Mouse (Mus musculus) MEL (cell line): Measurements from ENCODE around the gene Il3. TPM values are rescaled to one million over a fixed set of nuclear protein-coding genes. Genes with fewer than 3 reads are reported as not detected.

Experiments used
- DNase-seq: peaks from one replicate; pipeline ENCODE4 v3.0.0; 2011; ENCODE audit warnings: low read depth, low spot score
- H3K27ac ChIP-seq: 2 replicates; pipeline ENCODE4 v1.5.1; 2012; ENCODE audit warnings: low read depth, mild to moderate bottlenecking, control low read depth, low read length, moderate library complexity; ENCODE audit not compliant: control insufficient read depth
- H3K27me3 ChIP-seq, 2 experiments: fragments of 150-350 bp in 1 of 2; sonication (generic) in 1 of 2; 2 replicates each; pipeline ENCODE4 v1.6.1; 2012; ENCODE audit warnings: low read length in 2 of 2, mild to moderate bottlenecking in 2 of 2, improper control_type of control experiment in 1 of 2, moderate library complexity in 1 of 2; ENCODE audit not compliant: insufficient read depth in 2 of 2, control insufficient read depth in 1 of 2
- H3K36me3 ChIP-seq, 2 experiments: 2 replicates each; pipeline ENCODE4 v1.6.1; 2012 to 2014; ENCODE audit warnings: low read length in 2 of 2, improper control_type of control experiment in 1 of 2, inconsistent platforms in 1 of 2, mild to moderate bottlenecking in 1 of 2; ENCODE audit not compliant: insufficient read depth in 2 of 2, control insufficient read depth in 1 of 2
- H3K4me1 ChIP-seq, 2 experiments: fragments of 150-350 bp in 1 of 2; sonication (generic) in 1 of 2; 2 replicates each; pipeline ENCODE4 v1.6.1; 2012; ENCODE audit warnings: low read length in 2 of 2, improper control_type of control experiment in 1 of 2, mild to moderate bottlenecking in 1 of 2; ENCODE audit not compliant: insufficient read depth in 2 of 2, control insufficient read depth in 1 of 2
- H3K4me3 ChIP-seq, 2 experiments: fragments of 150-350 bp in 1 of 2; sonication (generic) in 1 of 2; 2 replicates each; pipeline ENCODE4 v1.5.1; 2012; ENCODE audit warnings: low read depth in 2 of 2, low read length in 2 of 2, mild to moderate bottlenecking in 2 of 2, moderate library complexity in 2 of 2, control low read depth in 1 of 2, improper control_type of control experiment in 1 of 2; ENCODE audit not compliant: control insufficient read depth in 1 of 2, insufficient read depth in 1 of 2
- H3K79me2 ChIP-seq: 2 replicates; pipeline ENCODE4 v1.6.1; 2012; ENCODE audit warnings: mild to moderate bottlenecking, low read length, moderate library complexity; ENCODE audit not compliant: control insufficient read depth, poor library complexity, insufficient read depth
- H3K9ac ChIP-seq: 2 replicates; pipeline ENCODE4 v1.6.1; 2012; ENCODE audit warnings: low read depth, mild to moderate bottlenecking, control low read depth, low read length, moderate library complexity; ENCODE audit not compliant: control insufficient read depth, poor library complexity, severe bottlenecking
- H3K9me3 ChIP-seq: fragments of 150-350 bp; sonication (generic); replicated peaks from 2 replicates; pipeline ENCODE4 v1.6.1; 2012; ENCODE audit warnings: mild to moderate bottlenecking, low read length, improper control_type of control experiment, moderate library complexity; ENCODE audit not compliant: insufficient read depth
- BHLHE40 ChIP-seq: IDR thresholded peaks from 2 replicates; pipeline ENCODE4 v1.6.1; 2012; ENCODE audit warnings: low read depth, mild to moderate bottlenecking, inconsistent platforms, low read length, improper control_type of control experiment, borderline replicate concordance
- CHD1 ChIP-seq: IDR thresholded peaks from 2 replicates; pipeline ENCODE4 v1.6.1; 2012; ENCODE audit warnings: low read depth, mild to moderate bottlenecking, inconsistent platforms, low read length, improper control_type of control experiment
- CHD2 ChIP-seq: IDR thresholded peaks from 2 replicates; pipeline ENCODE4 v1.6.1; 2011; ENCODE audit warnings: low read length, improper control_type of control experiment
- CTCF ChIP-seq, 3 experiments: IDR thresholded peaks in 2 of 3; conservative IDR thresholded peaks in 1 of 3; 2 replicates each; pipeline ENCODE4 v1.5.1; 2011 to 2012; ENCODE audit warnings: low read length in 3 of 3, low read depth in 2 of 3, mild to moderate bottlenecking in 2 of 3, improper control_type of control experiment in 1 of 3, inconsistent platforms in 1 of 3, mixed read lengths in 1 of 3, moderate library complexity in 1 of 3; ENCODE audit not compliant: control insufficient read depth in 1 of 3, insufficient read depth in 1 of 3, poor library complexity in 1 of 3, severe bottlenecking in 1 of 3
- ELF1 ChIP-seq: IDR thresholded peaks from 2 replicates; pipeline ENCODE4 v1.6.1; 2014; ENCODE audit warnings: low read depth, mild to moderate bottlenecking, inconsistent platforms, low read length, improper control_type of control experiment, moderate library complexity
- HCFC1 ChIP-seq: IDR thresholded peaks from 2 replicates; pipeline ENCODE4 v1.6.1; 2012; ENCODE audit warnings: low read depth, mild to moderate bottlenecking, inconsistent platforms, low read length, improper control_type of control experiment, moderate library complexity
- JUND ChIP-seq: IDR thresholded peaks from 2 replicates; pipeline ENCODE4 v1.6.1; 2011; ENCODE audit warnings: low read depth, mild to moderate bottlenecking, improper control_type of control experiment, low read length
- MAFK ChIP-seq: IDR thresholded peaks from 2 replicates; pipeline ENCODE4 v1.6.1; 2011; ENCODE audit warnings: low read depth, mild to moderate bottlenecking, low read length, improper control_type of control experiment, borderline replicate concordance
- MAZ ChIP-seq: IDR thresholded peaks from 2 replicates; pipeline ENCODE4 v1.6.1; 2012; ENCODE audit warnings: low read depth, mild to moderate bottlenecking, inconsistent platforms, low read length, improper control_type of control experiment
- MYB ChIP-seq: IDR thresholded peaks from 2 replicates; pipeline ENCODE4 v1.6.1; 2011; ENCODE audit warnings: mild to moderate bottlenecking, low read depth, low read length, improper control_type of control experiment
- MYC ChIP-seq: IDR thresholded peaks from 2 replicates; pipeline ENCODE4 v1.6.1; 2011; ENCODE audit warnings: low read depth, mild to moderate bottlenecking, low read length, improper control_type of control experiment, moderate library complexity
- NELFE ChIP-seq: IDR thresholded peaks from 2 replicates; pipeline ENCODE4 v1.6.1; 2011; ENCODE audit warnings: low read depth, low read length, improper control_type of control experiment
- RAD21 ChIP-seq: IDR thresholded peaks from 2 replicates; pipeline ENCODE4 v1.6.1; 2011; ENCODE audit warnings: mild to moderate bottlenecking, low read depth, low read length, improper control_type of control experiment
- SIN3A ChIP-seq: IDR thresholded peaks from 2 replicates; pipeline ENCODE4 v1.6.1; 2012; ENCODE audit warnings: low read length, improper control_type of control experiment, inconsistent platforms
- TBP ChIP-seq: IDR thresholded peaks from 2 replicates; pipeline ENCODE4 v1.8.0; 2011; ENCODE audit warnings: low read depth, low read length, improper control_type of control experiment
- TCF12 ChIP-seq: IDR thresholded peaks from 2 replicates; pipeline ENCODE4 v1.6.1; 2014; ENCODE audit warnings: low read depth, mild to moderate bottlenecking, inconsistent platforms, low read length, improper control_type of control experiment, moderate library complexity
- ZC3H11A ChIP-seq: IDR thresholded peaks from 2 replicates; pipeline ENCODE4 v1.6.1; 2012; ENCODE audit warnings: low read depth, mild to moderate bottlenecking, inconsistent platforms, low read length, improper control_type of control experiment
- ZMIZ1 ChIP-seq: IDR thresholded peaks from 2 replicates; pipeline ENCODE4 v1.6.1; 2012; ENCODE audit warnings: low read depth, mild to moderate bottlenecking, inconsistent platforms, low read length, improper control_type of control experiment, moderate library complexity
- ZNF384 ChIP-seq: IDR thresholded peaks from 2 replicates; pipeline ENCODE4 v1.6.1; 2012; ENCODE audit warnings: low read depth, mild to moderate bottlenecking, inconsistent platforms, low read length, improper control_type of control experiment
- polyA plus RNA-seq, 2 experiments: library from polyadenylated mRNA; stranded (reverse) in 1 of 2; unstranded in 1 of 2; fragments of >175 nt in 1 of 2; fragments of >200 nt in 1 of 2; gene quantifications; 2 replicates each; pipeline versions ENCODE4 v1.2.1 to v1.2.4; 2012; ENCODE audit warnings: low replicate concordance in 2 of 2, low read depth in 1 of 2; ENCODE audit not compliant: insufficient read length in 2 of 2, insufficient read depth in 1 of 2, missing spikeins in 1 of 2
- total RNA-seq: library from RNA; depleted of rRNA; stranded (reverse); fragments of 300-350 nt; gene quantifications from 2 replicates; pipeline ENCODE4 v1.2.3, GENCODE M21; 2012

Gene Il3
- total and polyA plus RNA-seq, 3 experiments, result not detected

DNA sequence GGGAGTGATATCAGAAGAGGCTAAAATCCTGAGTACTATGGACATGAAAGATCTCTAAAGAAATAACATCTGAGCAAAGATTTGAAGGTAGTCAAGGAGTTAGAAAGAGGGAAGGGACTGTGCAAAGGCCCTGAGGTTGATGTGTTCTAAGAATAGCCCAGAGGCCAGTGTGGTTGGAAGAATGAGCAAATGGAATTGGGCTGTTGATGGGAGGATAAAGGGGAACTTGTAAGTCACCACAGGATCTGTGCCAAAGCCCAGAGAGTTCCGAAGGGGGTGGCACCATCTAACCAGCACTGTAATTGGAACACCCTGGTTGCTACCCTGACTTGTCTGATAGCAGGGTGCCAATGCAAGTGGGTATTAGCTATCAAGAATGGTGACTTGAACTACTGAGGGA lies 47.9 kb downstream of the Il3 start:
- Histone ChIP-seq H3K36me3 (peaks cover 0 to 9% of the 10 kb centered on the region in 2 experiments; a peak in 2 of 4 replicates), H3K9me3 (no peaks in the 10 kb centered on the region), H3K9ac (no peak overlapping the region), H3K27ac (no peak overlapping the region), H3K27me3 (peaks cover 0 to 1% of the 10 kb centered on the region in 2 experiments; a peak in 1 of 4 replicates), H3K4me1 (peaks cover 5 to 12% of the 10 kb centered on the region in 2 experiments), H3K79me2 (no peaks in the 10 kb centered on the region), H3K4me3 (no peak overlapping the region)
- no peak for TF ChIP-seq MYB
- TF ChIP-seq CHD2, result no peak
- TF ChIP-seq CHD1, result no peak
- TF ChIP-seq TCF12, result no peak
- no peak for TF ChIP-seq RAD21
- no peak for TF ChIP-seq TBP
- no peak for TF ChIP-seq JUND
- TF ChIP-seq ZC3H11A, result no peak
- no peak for TF ChIP-seq MAFK
- no peak for TF ChIP-seq ZNF384
- no peak for TF ChIP-seq BHLHE40
- TF ChIP-seq MAZ, result no peak
- TF ChIP-seq CTCF (IDR thresholded peaks at IDR 0.05 in 2 of 3, conservative IDR thresholded peaks at IDR 0.05 in 1 of 3; ENCODE audit: control insufficient read depth in 1 of 3, insufficient read depth in 1 of 3, low read depth in 2 of 3, low read length in 3 of 3, poor library complexity in 1 of 3, severe bottlenecking in 1 of 3), result no peak
- no peak for TF ChIP-seq HCFC1
- TF ChIP-seq MYC, result no peak
- TF ChIP-seq NELFE, result no peak
- TF ChIP-seq SIN3A, result no peak
- no peak for TF ChIP-seq ZMIZ1
- DNase-seq, result peak; percentile 59

DNA sequence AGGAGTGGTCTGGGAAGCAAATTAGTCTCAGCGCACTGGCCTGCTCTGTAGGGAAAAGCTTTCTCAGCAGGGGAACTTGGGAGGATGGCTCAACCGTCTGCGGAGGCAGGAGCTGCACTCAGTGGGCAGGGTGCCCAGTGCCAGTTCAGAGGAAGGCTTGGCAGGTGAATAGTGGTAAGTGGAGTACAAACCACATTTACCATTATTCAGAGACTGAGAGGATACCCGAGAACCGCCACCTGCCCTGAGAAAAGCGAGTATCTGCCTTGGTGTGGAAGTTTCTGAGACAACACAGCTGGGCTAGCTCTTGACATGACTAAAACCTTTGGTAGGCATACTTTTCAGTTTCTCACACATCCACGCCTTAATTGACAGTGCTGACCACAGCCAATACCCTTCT lies 49.7 kb downstream of the Il3 start:
- H3K9me3 ChIP-seq, result no peaks in the 10 kb centered on the region
- H3K27ac ChIP-seq, result no peak overlapping the region
- peaks cover 0 to 11% of the 10 kb centered on the region in 2 experiments; a peak in 2 of 4 replicates for H3K36me3 ChIP-seq
- TF ChIP-seq ELF1, result no peak
- TF ChIP-seq HCFC1, result no peak
- no peaks in the 10 kb centered on the region for H3K79me2 ChIP-seq
- H3K4me1 ChIP-seq, result peaks cover 6 to 18% of the 10 kb centered on the region in 2 experiments
- H3K9ac ChIP-seq, result no peak overlapping the region
- no peak overlapping the region for H3K4me3 ChIP-seq
- DNase-seq, result no peak
- no peaks in the 10 kb centered on the region for H3K27me3 ChIP-seq
